Mouse (Mus musculus): ENCODE data around the gene Ring1.

Gene Ring1

DNA sequence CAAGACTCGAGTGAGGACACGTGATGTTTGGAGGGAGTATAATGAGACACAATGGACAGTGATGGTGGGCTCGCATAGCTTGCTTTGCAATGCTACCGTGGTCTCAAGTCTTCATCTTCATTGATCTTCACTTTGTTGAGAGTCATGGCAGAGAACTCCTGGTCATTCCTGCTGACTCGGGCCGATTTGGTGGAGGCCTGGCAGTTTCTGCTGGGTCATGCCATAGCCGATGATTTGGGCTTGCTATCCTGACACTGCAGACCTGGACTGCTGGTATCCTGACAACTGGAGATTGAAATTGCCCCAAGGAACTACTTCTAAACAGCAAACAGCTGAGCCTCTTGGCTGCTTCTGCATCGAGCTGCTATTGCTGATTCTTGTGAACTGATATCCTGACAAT, 29.5 kb downstream of the Ring1 start:
- DNase-seq (ENCODE audit: low spot score in 2 of 2), result no peak

DNA sequence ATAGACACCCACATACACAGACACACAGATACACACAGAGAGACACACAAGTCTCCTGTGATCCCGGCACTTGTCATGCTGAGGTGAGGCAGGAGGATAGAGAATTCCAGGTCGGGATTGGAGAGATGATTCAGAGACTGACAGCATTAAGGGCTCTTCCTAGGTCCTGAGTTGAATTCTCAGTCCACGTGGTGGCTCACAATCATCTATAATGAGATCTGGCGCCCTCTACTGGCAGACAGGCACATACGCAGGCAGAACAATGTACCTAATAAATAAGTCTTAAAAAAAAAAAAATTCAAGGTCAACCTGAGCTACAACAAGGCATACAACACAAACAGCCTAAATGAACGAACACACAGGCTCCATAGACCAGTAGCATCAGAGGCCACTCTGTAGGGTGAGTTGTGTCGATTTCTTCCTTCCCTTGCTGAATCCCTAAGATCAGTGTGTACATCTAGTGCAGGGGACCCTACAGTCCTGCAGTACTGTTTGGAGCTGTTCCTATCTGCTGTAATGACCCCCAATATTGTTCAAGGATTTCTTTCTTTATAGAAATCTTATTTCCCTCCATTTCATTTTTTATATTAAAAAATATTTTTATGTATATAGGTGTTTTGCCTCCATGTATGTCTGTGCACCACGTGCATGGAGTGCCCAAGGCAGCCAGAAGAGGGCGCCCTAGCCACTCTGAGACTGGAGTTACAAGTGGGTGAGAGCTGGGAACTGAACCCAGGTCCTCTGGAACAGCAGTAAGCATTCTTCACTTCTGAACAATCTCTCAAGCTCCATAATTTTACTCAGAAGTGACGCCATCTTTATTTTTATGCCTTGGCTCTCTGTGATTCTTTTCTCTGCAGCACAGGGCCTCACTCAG, 32.5 kb downstream of the Ring1 start:
- no peak for DNase-seq (ENCODE audit: low spot score in 2 of 2)

DNA sequence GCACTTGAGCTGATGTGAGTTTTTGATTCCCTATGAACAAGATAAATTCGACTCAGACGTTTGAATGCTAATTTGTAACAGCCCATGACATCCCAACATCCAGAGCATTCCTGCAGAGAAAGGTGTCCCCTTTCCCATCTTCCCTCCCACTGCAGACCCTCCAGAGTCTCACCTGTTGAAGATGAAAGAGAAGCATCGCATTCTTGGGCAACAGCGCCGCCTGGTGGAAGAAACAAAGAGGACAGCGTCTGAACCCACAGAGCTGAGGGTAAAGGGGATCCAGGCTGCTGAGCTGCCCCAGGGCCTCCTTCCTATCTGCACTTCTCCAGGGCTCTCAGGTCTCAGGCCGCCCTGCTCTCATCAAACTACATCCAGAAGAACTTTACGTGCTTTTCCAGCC, 42.3 kb downstream of the Ring1 start:
- DNase-seq (ENCODE audit: low spot score in 2 of 2), result peak in 1 of 2 experiments; percentile 45

DNA sequence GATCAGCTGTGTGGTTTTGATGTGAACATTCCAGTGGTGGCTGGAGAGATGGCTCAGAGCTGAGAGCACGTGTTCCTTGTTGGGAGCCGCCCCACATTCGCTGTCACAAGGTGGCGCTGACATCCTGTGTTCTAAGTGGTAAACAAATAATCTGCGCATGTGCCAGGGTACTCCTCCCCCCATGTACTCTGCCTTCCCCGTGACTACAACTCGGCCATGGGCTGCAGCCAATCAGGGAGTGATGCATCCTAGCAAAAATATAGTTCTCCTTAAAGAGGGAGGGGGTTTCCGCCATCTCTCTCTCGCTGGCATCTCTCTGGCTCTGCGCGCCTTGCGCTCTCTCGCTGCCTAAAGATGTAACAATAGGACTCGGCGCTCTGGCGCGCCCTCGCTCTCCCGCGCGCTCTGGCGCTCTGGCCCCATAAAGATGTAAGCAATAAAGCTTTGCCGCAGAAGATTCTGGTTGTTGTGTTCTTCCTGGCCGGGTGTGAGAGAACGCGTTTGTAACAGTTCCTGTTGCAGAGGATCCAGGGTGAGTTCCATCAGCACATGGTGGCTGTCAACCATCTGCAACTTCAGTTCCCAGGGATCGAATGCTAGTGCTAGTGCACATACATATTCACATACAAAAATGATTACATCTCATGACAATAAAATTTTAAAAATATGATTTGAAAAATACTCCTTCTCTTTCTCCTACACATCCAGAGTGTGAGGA, 43.1 kb downstream of the Ring1 start:
- DNase-seq (ENCODE audit: low spot score in 2 of 2), result peak; percentile 46 to 82

DNA sequence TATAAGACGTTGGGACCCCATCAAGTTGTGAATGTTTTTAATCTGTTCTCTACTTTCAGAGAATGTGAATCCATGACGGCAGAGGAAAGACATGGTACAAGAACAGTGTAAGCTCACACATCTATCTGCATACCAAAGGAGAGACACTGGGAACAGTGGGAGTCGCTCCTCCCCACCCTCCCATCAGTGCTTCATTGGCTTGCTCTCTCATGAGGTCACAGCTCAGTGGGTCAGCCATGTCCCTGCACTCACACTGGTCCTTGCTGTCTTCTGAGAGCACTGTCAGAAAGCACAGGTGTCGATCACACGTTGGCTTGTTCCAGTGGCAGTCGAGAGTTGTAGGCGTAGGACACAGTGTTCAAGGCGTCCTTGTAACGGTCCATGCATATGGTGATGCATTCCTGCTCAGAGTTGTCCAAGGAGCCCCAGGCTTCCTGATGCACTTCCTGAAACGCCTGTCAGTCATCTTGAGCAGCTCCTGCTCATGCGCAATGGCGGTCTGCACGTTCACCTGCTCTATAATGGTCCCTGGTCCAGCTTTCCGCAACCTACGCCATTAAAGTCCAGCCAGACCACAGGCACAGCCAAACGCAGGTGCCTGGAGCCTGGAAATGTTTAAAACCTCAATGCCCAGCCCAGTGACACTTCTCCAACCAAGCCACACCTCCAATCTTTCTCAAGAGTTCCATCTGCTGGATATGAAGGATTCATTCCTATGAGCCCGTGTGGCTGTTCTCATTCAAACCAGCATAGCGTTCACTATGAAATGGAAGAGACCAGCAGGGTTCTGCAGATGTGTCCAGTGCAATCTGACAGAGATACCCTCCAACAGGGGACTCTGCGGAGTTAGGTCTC, 44.1 kb downstream of the Ring1 start:
- DNase-seq (ENCODE audit: low spot score in 2 of 2), result no peak

DNA sequence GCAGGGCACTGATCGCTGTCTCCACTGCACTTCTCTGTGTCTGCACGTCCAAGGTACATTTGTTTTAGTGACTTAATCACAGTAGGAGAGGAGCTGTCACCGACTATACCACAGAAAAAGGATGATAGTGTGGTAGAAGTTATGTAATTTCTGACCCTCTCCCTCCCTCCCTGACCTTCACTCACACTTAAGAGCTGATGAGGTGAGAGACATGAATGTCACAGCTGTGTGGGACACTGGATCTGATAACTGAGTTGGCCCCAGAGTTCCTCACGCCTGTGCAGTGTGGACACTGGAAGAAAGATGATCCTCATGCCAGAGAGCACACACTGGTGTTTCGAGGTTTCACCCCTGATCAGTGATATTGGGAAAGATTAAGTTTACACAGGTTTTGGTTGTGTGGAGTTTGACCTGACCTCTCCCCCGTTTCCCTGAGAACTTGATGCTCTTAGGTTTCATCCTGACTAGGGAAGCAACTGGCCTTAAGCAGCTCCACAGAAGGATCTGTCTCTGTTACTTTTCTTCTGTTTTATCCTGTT, 44.9 kb downstream of the Ring1 start:
- no peak for DNase-seq (ENCODE audit: low spot score in 2 of 2)

DNA sequence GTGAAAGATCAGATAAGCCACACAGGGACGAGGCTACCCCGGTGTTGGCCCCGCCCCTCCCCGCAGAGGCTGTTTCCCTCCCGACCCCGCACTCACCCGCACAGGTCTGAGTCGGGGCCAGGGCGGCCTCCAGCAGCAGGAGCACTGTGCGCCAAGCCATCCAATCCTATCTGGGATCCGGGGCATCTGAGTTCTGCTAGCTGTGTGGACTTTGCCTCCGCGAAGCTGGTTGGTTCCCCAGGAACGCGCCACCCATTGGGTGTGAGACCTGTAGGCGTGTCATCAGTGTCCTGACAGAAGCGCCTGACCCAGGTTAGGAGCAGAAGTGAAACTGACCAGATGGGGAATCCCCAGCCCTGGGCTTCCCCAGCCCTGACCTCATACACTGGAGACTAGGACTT, 45.8 kb downstream of the Ring1 start:
- peak; percentile 67 to 80 for DNase-seq (ENCODE audit: low spot score in 2 of 2)

DNA sequence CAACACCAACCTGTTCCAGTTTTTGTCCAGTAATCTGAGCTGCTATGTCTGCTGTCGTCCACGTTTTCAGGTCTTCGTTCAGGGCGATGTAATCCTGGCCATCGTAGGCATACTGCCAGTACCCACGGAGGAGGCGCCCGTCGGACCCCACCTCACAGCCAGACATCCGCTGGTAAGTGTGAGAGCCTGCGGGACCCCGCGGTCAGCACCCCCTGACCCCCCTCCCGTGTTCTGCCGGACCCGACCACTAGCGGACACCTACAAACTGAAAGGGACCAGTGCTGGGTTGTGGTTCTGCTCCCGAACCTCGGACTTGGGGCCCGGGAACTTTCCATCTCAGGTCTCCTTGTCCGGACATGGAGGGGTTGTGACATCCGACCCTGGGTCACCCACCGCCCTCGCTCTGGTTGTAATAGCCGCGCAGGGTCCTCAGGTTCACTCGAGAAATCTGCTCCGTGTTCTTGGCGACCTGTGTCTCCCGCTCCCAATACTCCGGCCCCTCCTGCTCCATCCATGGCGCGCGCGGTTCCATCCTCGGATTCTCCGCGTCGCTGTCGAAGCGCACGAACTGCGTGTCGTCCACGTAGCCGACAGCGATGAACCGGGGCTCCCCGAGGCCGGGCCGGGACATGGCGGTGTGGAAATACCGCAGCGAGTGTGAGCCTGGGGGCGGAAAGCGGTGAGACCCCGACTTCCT, 46.5 kb downstream of the Ring1 start:
- DNase-seq (ENCODE audit: low spot score in 2 of 2), result no peak

DNA sequence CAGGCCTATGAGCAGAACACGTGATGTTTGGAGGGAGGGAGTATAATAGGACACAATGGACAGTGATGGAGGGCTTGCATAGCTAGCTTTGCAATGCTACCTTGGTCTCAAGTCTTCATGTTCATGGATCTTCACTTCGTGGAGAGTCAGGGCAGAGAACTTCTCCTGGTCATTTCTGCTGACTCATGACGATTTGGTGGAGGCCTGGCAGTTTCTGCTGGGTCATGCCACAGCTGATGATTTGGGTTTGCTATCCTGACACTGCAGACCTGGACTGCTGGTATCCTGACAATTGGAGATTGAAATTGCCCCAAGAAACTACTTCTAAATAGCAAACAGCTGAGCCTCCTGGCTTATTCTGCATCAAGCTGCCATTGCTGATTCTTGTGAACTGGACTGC, 50.9 kb downstream of the Ring1 start:
- DNase-seq (ENCODE audit: low spot score in 2 of 2), result no peak

DNA sequence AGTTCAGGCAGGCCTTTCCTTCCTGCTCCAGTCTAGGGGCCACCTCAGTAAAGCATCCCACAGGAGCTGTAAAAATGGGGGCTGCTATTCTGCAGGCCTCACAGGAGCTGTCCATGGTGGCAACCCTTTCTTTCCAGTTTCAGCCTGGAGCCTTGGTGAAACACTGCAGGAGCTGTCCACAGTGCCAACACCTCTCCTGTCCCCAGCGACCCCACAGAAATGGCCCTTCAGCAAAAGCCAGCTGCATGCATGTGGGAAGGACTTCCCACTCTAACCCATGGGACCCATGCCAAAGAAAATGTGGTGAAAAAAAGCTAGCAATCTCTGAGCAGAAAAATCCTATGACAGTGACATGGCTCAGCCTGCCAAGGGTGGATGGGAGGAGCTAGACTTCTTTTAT, 51.8 kb downstream of the Ring1 start:
- no peak for DNase-seq (ENCODE audit: low spot score in 2 of 2)

Measured in urinary bladder, adult 18-20 months (tissue).